Mouse (Mus musculus) liver, embryonic 13.5 days (tissue): ENCODE measurements around the gene Egfem1. TPM values are rescaled to one million over a fixed set of nuclear protein-coding genes. Genes with fewer than 3 reads are reported as not detected.

Experiments used
- ATAC-seq: fragments of 200-750 bp; cut with Nextera tagmentation; 2 replicates; pipeline ENCODE4 v1.8.0; 2017; ENCODE audit warnings: low read depth, mild to moderate bottlenecking, moderate number of reproducible peaks, moderate library complexity
- DNase-seq: peaks from one replicate; pipeline ENCODE4 v3.0.0; 2022
- H3K27ac ChIP-seq: fragments of 300-500 bp; sonication (generic); 2 replicates; pipeline ENCODE4 v1.5.1; 2015; ENCODE audit warnings: moderate library complexity, mild to moderate bottlenecking, inconsistent platforms
- H3K27me3 ChIP-seq: fragments of 300-500 bp; sonication (generic); 2 replicates; pipeline ENCODE4 v1.6.1; 2015; ENCODE audit warnings: mild to moderate bottlenecking, inconsistent platforms
- H3K36me3 ChIP-seq: fragments of 300-500 bp; sonication (generic); 2 replicates; pipeline ENCODE4 v1.6.1; 2015; ENCODE audit warnings: mild to moderate bottlenecking, inconsistent platforms
- H3K4me1 ChIP-seq: fragments of 300-500 bp; sonication (generic); replicated peaks from 2 replicates; pipeline ENCODE4 v1.6.1; 2015; ENCODE audit warnings: inconsistent platforms
- H3K4me2 ChIP-seq: fragments of 300-500 bp; sonication (generic); 2 replicates; pipeline ENCODE4 v1.6.1; 2015; ENCODE audit warnings: inconsistent platforms, mild to moderate bottlenecking, moderate library complexity
- H3K4me3 ChIP-seq: fragments of 300-500 bp; sonication (generic); replicated peaks from 2 replicates; pipeline ENCODE4 v1.5.1; 2015; ENCODE audit warnings: mild to moderate bottlenecking, inconsistent platforms
- H3K9ac ChIP-seq: fragments of 300-500 bp; sonication (generic); 2 replicates; pipeline ENCODE4 v1.6.1; 2015; ENCODE audit warnings: mild to moderate bottlenecking, inconsistent platforms
- H3K9me3 ChIP-seq: fragments of 300-500 bp; sonication (generic); replicated peaks from 2 replicates; pipeline ENCODE4 v1.6.1; 2016; ENCODE audit warnings: inconsistent platforms
- WGBS: fragments of 180-500 bp; shearing (Covaris S2); methylation state at CpG from one replicate; pipeline ENCODE4 v1.1.7; 2015; ENCODE audit not compliant: insufficient replicate concordance; 5-methylcytosine and 5-hydroxymethylcytosine counted together
- polyA plus RNA-seq: library from polyadenylated mRNA; unstranded; fragments of >200 nt; fragmentation: Nextera tagmentation; extraction: Ambion mirVana; gene quantifications from 2 replicates; pipeline ENCODE4 v1.2.1, GENCODE M21; 2015

Egfem1 gene
- polyA plus RNA-seq, 1 experiment from 2014 or later = 0.06 TPM

DNA sequence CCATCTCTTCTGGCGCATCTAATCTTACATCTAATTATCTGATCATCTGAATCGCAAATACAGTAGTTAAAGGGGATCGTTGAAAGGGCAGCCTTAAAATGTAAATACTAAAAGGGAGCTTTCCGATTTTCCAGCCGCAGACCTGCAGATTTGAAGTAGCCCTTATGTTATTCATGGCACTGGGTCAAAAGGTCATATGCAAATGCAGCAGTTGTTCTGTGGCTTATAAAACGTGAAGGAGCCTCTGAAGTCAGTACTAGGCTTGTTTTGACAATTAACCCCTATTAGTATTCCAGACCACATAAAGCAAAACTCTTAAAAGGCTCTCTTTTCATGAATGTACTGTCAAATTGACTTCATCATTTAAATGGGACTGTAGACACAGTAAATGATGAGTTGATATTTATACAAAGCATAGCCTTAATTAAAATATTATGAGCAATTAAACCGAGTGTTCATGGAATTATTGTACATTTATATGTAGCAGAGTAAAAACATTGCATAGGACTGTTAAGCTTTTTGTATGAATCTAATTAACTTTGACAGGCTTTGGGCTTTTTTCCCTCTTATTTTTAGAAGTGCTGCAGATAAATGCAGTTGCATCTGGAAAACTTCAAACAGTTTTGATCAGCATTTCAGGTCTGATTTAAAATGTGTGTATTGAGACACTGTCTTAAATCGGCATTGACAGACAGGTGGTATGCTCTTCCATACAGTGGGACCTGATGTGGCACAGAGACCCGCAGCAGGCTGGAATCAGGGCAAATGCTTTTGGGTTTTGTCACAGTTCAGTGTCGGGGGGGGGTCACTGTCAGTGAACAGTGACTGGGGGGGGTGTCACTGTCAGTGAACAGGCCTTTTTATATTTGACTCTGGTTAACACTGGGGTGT is 54.5 kb downstream of the Egfem1 start:
- H3K9ac ChIP-seq = no peak overlapping the region
- no peaks in the 10 kb centered on the region for H3K4me1 ChIP-seq
- no peaks in the 10 kb centered on the region for H3K9me3 ChIP-seq
- WGBS = 42% methylated on average over 10 of the region's 10 CpGs
- H3K27me3 ChIP-seq = no peaks in the 10 kb centered on the region
- H3K4me2 ChIP-seq = no peak overlapping the region
- ATAC-seq (no peak), DNase-seq (no peak)
- H3K36me3 ChIP-seq = no peaks in the 10 kb centered on the region
- H3K27ac ChIP-seq = no peak overlapping the region
- no peak overlapping the region for H3K4me3 ChIP-seq

DNA sequence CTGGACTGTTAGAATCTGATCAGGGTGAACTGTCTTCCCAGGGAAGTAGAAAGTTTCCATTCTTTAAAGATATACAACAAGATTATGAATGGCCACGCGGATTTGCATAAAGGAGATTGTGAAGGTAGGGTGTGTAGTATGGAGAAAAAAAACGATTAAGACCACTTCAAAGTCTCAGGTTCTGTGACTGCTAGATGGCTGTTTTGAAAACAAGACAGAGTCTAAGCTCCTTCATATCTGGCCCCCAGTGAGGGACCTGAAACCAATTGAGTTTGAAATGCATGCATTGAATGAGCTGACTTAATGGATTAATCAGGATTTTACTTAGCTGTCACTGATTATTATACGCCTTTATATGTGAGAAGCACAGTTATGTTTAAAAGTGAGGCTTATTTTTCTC is 86.6 kb downstream of the Egfem1 start:
- Histone ChIP-seq H3K4me1 (no peaks in the 10 kb centered on the region), H3K27ac (no peak overlapping the region), H3K9ac (no peak overlapping the region), H3K4me2 (no peak overlapping the region), H3K36me3 (no peaks in the 10 kb centered on the region), H3K4me3 (no peak overlapping the region), H3K9me3 (no peaks in the 10 kb centered on the region), H3K27me3 (no peaks in the 10 kb centered on the region)
- no peak for DNase-seq
- ATAC-seq = no peak
- 57% methylated on average over 4 of the region's 4 CpGs for WGBS

DNA sequence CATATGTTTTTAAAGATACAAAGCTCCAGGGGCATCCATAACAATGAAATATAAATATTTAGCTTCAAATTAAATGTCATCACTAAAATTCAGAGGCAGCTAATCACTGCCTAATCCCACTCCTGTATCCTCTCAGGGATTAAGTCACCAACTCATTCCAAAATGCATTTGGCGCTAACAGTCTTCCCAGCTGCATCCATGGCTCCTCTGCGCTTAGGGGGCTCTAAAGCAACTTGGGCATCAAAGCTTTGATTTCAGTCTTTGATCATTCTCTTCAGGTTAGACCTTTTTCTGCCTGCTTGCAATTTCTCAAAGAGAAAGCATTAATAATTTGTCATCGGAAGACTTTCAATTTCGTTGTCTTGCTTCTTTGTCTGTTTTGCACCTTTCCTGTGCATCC is 87.2 kb downstream of the Egfem1 start:
- H3K9me3 ChIP-seq = no peaks in the 10 kb centered on the region
- H3K36me3 ChIP-seq = no peaks in the 10 kb centered on the region
- no peaks in the 10 kb centered on the region for H3K4me1 ChIP-seq
- ATAC-seq = no peak
- WGBS = 66% methylated on average over 4 of the region's 4 CpGs
- H3K4me2 ChIP-seq = no peak overlapping the region
- DNase-seq = no peak
- no peak overlapping the region for H3K27ac ChIP-seq
- no peak overlapping the region for H3K9ac ChIP-seq
- H3K4me3 ChIP-seq = no peak overlapping the region
- no peaks in the 10 kb centered on the region for H3K27me3 ChIP-seq

DNA sequence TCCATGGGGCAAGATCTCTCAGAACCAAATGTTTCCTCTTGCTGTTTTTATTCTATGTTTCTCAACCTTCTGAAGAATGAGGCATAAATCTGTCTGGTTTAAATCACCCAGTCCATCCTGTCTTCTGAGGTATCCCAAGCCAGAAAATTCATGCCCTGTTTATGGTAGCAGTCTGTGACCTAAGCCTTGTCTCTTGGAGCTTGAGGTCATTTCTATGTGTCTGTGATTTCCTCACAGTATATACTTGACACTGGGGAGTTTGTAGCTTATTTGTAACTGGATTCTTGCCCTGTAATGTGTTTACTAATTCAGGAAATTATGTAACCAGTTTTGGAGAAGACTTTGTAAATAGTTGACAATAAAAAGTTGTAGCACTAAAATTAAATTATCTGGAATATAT is 95.2 kb downstream of the Egfem1 start:
- H3K27ac ChIP-seq = no peak overlapping the region
- no peak overlapping the region for H3K4me3 ChIP-seq
- no peak overlapping the region for H3K4me2 ChIP-seq
- no peak for ATAC-seq
- no peaks in the 10 kb centered on the region for H3K36me3 ChIP-seq
- no peaks in the 10 kb centered on the region for H3K27me3 ChIP-seq
- no peak overlapping the region for H3K9ac ChIP-seq
- DNase-seq = no peak
- no peaks in the 10 kb centered on the region for H3K4me1 ChIP-seq
- no peaks in the 10 kb centered on the region for H3K9me3 ChIP-seq

DNA sequence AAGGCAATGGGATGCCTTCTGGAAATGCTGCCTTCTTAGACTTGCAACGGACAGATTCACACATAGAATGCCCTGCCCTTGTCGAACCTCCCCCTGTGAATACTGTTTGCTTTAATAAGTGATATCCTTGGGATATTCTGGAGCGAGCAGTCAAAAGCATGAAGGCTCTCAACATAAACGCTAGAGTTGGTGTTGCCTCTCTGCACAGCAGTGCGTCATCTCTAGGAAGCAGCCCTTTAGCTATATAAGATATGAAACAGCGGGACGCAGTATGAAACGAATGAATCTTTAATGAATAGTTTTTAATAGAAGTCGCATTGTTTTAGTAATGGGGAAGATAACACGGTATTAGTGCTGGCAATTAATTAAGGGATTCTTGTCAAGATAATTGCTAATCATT is 101.2 kb downstream of the Egfem1 start:
- Histone ChIP-seq H3K9ac (no peak overlapping the region), H3K9me3 (no peaks in the 10 kb centered on the region), H3K4me1 (no peaks in the 10 kb centered on the region), H3K4me2 (no peak overlapping the region), H3K4me3 (no peak overlapping the region), H3K27ac (no peak overlapping the region), H3K27me3 (no peaks in the 10 kb centered on the region), H3K36me3 (no peaks in the 10 kb centered on the region)
- 69% methylated on average over 10 of the region's 10 CpGs for WGBS
- no peak for ATAC-seq
- no peak for DNase-seq

DNA sequence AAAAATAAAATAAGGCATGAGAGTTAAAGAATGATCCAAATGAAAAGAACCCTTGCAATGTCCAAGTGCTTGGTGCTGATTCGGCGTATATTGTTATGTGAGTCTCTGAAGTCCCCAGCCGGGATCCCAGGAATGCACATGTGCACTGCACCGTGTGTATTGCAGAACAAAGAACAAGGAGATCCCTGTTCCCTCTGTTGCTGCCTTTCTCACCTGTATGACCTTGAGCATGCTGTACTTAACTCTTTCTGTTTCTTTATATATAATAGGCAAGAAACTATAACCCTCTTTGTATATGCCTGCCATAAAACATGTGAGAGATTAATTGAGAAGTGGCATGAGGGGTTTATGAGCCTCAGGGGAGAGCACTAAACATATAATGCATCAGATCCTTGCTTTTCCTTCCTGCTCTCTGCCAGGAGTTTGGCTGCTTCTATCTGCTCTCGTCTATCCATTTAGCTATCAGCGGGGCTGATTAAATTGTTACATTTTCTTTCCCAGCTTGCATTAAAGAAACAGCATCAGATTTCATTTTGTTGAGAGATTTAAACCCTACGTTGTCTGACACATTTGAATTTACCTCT is 101.9 kb downstream of the Egfem1 start:
- Histone ChIP-seq H3K36me3 (no peaks in the 10 kb centered on the region), H3K9ac (no peak overlapping the region), H3K4me1 (no peaks in the 10 kb centered on the region), H3K27me3 (no peaks in the 10 kb centered on the region), H3K9me3 (no peaks in the 10 kb centered on the region), H3K4me2 (no peak overlapping the region), H3K4me3 (no peak overlapping the region), H3K27ac (no peak overlapping the region)
- 62% methylated on average over 7 of the region's 7 CpGs for WGBS
- ATAC-seq (no peak), DNase-seq (no peak)

DNA sequence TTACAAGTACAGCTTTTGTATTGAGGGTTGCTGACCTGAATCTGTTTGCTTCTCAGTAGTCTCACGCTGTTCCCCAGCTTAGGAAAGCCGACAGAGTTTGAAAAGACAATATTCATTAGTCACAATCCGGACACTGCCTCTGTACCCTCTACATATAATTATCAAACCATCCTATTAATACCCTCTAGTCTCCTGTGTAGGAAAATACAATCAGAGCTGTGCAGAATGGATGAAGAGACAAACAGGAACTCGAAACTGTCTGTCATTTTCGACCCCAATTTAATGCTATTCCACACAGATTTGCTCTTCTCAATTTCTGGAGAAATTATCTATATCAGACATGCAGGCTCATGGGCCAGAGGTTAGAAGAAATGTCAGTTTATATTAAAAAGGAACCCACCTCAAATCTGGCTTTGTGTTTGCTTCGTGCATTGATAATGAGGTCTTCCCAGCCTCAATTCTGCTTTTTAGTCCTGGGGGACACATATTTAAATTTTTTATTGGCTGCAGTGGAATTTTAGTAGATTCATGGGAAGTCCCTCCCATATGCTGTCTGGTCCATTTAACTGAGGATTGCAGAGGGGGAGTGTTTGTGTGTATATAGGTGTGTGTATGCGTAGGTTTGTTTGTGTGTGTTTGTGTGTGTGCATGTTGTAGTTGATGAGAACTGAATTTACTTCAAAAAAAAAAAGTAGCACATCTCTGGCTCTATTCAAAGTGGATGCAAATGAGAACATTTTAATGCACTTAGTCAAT is 102.8 kb downstream of the Egfem1 start:
- Histone ChIP-seq H3K27me3 (no peaks in the 10 kb centered on the region), H3K36me3 (no peaks in the 10 kb centered on the region), H3K27ac (no peak overlapping the region), H3K4me3 (no peak overlapping the region), H3K4me1 (no peaks in the 10 kb centered on the region), H3K9ac (no peak overlapping the region), H3K9me3 (no peaks in the 10 kb centered on the region), H3K4me2 (no peak overlapping the region)
- ATAC-seq (no peak), DNase-seq (no peak)
- 63% methylated on average over 7 of the region's 7 CpGs for WGBS

DNA sequence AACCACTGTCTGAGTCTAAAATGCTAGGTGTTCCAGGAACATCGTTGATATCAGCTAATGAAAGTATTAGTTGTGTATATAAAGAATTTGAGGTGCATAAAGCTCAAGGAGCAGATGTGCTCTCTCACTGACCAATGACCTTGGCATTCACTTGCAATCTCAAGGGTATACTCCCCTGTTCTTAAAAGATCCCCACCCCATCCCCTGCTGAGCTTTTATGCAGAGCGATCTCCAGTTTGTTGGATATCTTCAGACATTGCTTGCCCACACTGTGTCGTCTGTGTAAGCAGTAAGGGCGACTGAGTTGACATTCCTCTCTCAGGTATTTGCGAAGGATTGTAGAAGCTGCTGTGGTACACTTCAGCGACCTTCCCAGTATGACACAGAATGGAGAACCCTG is 108.4 kb downstream of the Egfem1 start:
- Histone ChIP-seq H3K4me1 (no peaks in the 10 kb centered on the region), H3K9ac (no peak overlapping the region), H3K4me3 (no peak overlapping the region), H3K4me2 (no peak overlapping the region), H3K9me3 (no peaks in the 10 kb centered on the region), H3K27ac (no peak overlapping the region), H3K36me3 (no peaks in the 10 kb centered on the region), H3K27me3 (no peaks in the 10 kb centered on the region)
- ATAC-seq (no peak), DNase-seq (no peak)
- WGBS = 64% methylated on average over 6 of the region's 6 CpGs

DNA sequence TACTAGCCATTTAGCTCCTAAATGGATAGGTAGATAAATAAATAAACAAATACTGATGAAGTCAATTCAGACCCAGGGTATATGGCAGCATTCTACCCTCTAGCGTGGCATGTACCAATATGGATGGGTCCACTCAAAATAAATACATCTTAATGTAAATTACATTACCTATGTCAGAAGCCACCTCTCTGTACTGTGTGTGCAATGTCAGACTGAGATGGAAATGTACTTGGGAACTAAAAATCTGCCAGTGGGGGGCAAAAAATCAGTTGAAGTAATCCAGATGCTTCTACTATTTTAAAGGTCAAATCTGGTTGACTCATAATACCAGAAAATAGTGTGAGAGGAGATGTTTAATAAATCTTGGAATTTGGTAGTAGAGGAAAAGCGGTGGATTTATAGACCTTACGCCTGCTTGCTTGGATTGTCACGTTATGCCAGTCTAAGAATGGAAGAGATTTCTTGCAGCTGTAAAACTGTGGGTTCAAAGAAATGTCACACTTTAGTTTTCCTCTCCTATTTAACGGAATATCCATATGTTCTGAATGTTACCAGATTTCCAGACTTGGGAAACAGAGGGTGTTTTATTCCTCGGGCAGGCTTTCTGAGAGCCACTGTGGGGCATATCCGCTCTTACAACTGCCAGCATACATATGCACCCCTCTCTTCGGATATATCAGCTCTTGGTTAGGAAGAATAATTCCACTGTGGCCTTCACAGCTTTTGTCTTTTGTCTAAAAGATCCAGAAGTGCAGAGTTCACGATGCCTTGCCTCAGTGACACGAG is 116.1 kb downstream of the Egfem1 start:
- H3K4me3 ChIP-seq = no peak overlapping the region
- H3K27ac ChIP-seq = no peak overlapping the region
- H3K27me3 ChIP-seq = no peaks in the 10 kb centered on the region
- no peak overlapping the region for H3K9ac ChIP-seq
- H3K36me3 ChIP-seq = no peaks in the 10 kb centered on the region
- H3K9me3 ChIP-seq = no peaks in the 10 kb centered on the region
- no peak for DNase-seq
- H3K4me1 ChIP-seq = no peaks in the 10 kb centered on the region
- no peak overlapping the region for H3K4me2 ChIP-seq
- ATAC-seq = no peak
- 66% methylated on average over 10 of the region's 10 CpGs for WGBS

DNA sequence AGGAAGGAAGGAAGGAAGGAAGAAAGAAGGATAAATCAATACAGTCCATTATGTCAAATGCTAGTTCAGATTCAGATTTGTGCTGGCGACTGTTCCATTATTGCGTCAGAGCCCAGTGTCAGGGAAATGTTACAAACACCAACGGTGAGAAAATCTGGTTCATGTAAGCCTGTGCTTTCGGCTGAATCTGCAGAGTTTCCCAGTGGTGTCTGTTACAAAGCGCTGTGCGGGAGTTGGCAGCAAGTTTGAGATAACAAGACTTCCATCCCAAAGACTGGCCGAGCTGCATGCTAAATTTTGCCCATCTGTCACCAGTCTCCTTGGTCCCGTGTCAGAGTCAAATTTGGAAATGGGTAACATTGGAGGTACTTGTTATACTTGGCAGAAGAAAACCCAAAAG is 118.8 kb downstream of the Egfem1 start:
- no peak overlapping the region for H3K4me3 ChIP-seq
- DNase-seq (no peak), ATAC-seq (no peak)
- no peaks in the 10 kb centered on the region for H3K36me3 ChIP-seq
- no peaks in the 10 kb centered on the region for H3K27me3 ChIP-seq
- 61% methylated on average over 8 of the region's 8 CpGs for WGBS
- no peaks in the 10 kb centered on the region for H3K4me1 ChIP-seq
- H3K27ac ChIP-seq = no peak overlapping the region
- H3K9me3 ChIP-seq = no peaks in the 10 kb centered on the region
- H3K9ac ChIP-seq = no peak overlapping the region
- no peak overlapping the region for H3K4me2 ChIP-seq

DNA sequence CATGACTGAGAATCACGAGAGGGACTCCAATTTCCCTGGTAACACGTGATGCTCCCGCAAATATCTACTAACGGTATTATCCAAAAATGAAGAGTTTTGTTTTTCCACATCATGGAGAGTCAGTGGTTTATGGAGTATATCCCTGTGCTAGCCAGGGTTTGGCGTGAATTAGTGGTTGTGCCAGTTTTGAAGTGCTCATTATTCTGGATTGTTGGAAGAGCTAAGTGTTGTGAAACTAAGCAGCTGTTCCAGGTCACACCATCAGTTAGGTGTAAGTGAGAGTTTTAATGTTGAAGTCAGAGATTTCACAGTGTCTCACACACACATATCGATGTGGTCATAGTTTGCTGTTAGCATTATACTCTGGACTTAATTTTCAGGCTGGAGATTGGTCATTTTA is 120.7 kb downstream of the Egfem1 start:
- no peaks in the 10 kb centered on the region for H3K9me3 ChIP-seq
- no peak overlapping the region for H3K27ac ChIP-seq
- no peaks in the 10 kb centered on the region for H3K36me3 ChIP-seq
- WGBS = 70% methylated on average over 6 of the region's 6 CpGs
- H3K4me1 ChIP-seq = no peaks in the 10 kb centered on the region
- DNase-seq = no peak
- no peak for ATAC-seq
- no peak overlapping the region for H3K4me3 ChIP-seq
- no peak overlapping the region for H3K4me2 ChIP-seq
- no peak overlapping the region for H3K9ac ChIP-seq
- no peaks in the 10 kb centered on the region for H3K27me3 ChIP-seq
